Mouse (Mus musculus) spleen, adult 2 months (tissue): Measurements from ENCODE around the gene Cd79b. TPM values are rescaled to one million over a fixed set of nuclear protein-coding genes. Genes with fewer than 3 reads are reported as not detected.

Experiments used
- DNase-seq, 2 experiments: peaks; one replicate each; pipeline versions ENCODE4 v3.0.0 to v3.0.0-alpha.2; 2012 to 2021; ENCODE audit warnings: low spot score in 2 of 2, low read depth in 1 of 2
- H3K27ac ChIP-seq: fragments of 200-500 bp; 2 replicates; pipeline ENCODE4 v1.5.1; 2012; ENCODE audit warnings: low read length, inconsistent platforms; ENCODE audit not compliant: insufficient read depth
- H3K27me3 ChIP-seq: fragments of 200-500 bp; 2 replicates; pipeline ENCODE4 v1.6.1; 2012; ENCODE audit warnings: mild to moderate bottlenecking, moderate library complexity, low read length, inconsistent platforms; ENCODE audit not compliant: control insufficient read depth, insufficient read depth
- H3K36me3 ChIP-seq: fragments of 200-500 bp; 2 replicates; pipeline ENCODE4 v1.6.1; 2012; ENCODE audit warnings: mild to moderate bottlenecking, low read length, inconsistent platforms; ENCODE audit not compliant: control insufficient read depth, insufficient read depth
- H3K4me1 ChIP-seq: fragments of 200-500 bp; 2 replicates; pipeline ENCODE4 v1.6.1; 2011; ENCODE audit warnings: inconsistent platforms; ENCODE audit not compliant: control insufficient read depth, insufficient read depth, insufficient read length
- H3K4me3 ChIP-seq: fragments of 200-500 bp; 2 replicates; pipeline ENCODE4 v1.5.1; 2011; ENCODE audit warnings: mild to moderate bottlenecking, inconsistent platforms; ENCODE audit not compliant: insufficient read depth, insufficient read length; ENCODE audit errors: extremely low read depth
- CTCF ChIP-seq: fragments of 200-500 bp; IDR thresholded peaks from 2 replicates; pipeline ENCODE4 v1.5.1; 2011; ENCODE audit warnings: mild to moderate bottlenecking, inconsistent platforms; ENCODE audit not compliant: insufficient read depth, insufficient read length, insufficient replicate concordance; ENCODE audit errors: extremely low read depth
- POLR2A ChIP-seq: fragments of 200-500 bp; IDR thresholded peaks from 2 replicates; pipeline ENCODE4 v1.6.1; 2011; ENCODE audit warnings: low read depth, low read length, inconsistent platforms
- WGBS: fragments of 180-500 bp; shearing (Covaris S2); methylation state at CpG from one replicate; pipeline ENCODE4 v1.1.7; 2018; 5-methylcytosine and 5-hydroxymethylcytosine counted together
- polyA plus RNA-seq: library from polyadenylated mRNA; depleted of rRNA; stranded (reverse); fragments of >200 nt; gene quantifications from 2 replicates; pipeline ENCODE4 v1.2.3, GENCODE M21; 2012

The Cd79b gene
- polyA plus RNA-seq, 1 experiment = 556 TPM

DNA sequence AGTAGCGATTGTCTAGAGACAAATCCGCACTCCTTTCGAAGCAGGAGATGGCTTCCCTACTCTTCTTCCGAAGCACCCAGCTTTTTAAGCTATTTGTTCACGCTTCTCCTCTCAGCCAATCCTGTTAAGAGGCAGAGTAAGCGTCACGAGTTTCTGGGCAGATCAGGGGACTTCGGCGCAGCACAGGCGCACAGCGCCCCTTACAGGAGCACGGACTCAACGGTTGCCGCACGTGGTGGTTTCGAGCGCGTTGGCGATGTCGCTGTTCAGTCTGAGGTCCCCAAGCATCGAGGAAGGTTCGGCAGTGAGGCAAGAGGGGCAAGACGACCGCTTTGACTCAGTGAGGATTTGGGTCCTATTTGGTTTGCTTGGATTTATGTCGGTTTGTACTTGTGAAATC is 38.1 kb downstream of the Cd79b start, which contains the start of gene Tcam1:
Gene Tcam1 (plus strand): TSS at position 219 of the 400 bp plus-strand sequence.
- TF ChIP-seq POLR2A = no peak
- peak; percentile 90 for TF ChIP-seq CTCF
- peak; percentile 91 to 95 for DNase-seq
- 3% methylated on average over 25 of the region's 25 CpGs for WGBS
- 0 out of 2 replicates have a peak within 1 kb of the TSS, but pooled peaks have one; percentile 1 for H3K4me3 ChIP-seq
- H3K27ac ChIP-seq = no peak within 1 kb of the TSS
- H3K4me1 ChIP-seq = peaks cover 9% of the 10 kb centered on the region; the same call in 1 of the 2 replicates
- H3K27me3 ChIP-seq = no peaks in the 10 kb centered on the region
- no peaks in the 10 kb centered on the region for H3K36me3 ChIP-seq

- Histone ChIP-seq H3K4me3 (no peak overlapping the region), H3K4me1 (peaks cover 18% of the 10 kb centered on the region; the same call in 1 of the 2 replicates), H3K36me3 (no peaks in the 10 kb centered on the region), H3K27me3 (no peaks in the 10 kb centered on the region), H3K27ac (no peak overlapping the region)
- DNase-seq = no peak
- no peak for TF ChIP-seq CTCF
- no peak for TF ChIP-seq POLR2A
- 81% methylated on average over 7 of the region's 7 CpGs for WGBS
Observed at GRCm38 (mm10) chr11:106274971-106275411, 39.6 kb downstream of the Cd79b start.

GRCm38 (mm10) chr11:106274374-106274773 is 40.2 kb downstream of the Cd79b start:
- WGBS = 88% methylated on average over 1 of the region's 1 CpGs
- TF ChIP-seq POLR2A = no peak
- peaks cover 18% of the 10 kb centered on the region; the same call in 1 of the 2 replicates for H3K4me1 ChIP-seq
- H3K4me3 ChIP-seq = no peak overlapping the region
- no peak overlapping the region for H3K27ac ChIP-seq
- no peaks in the 10 kb centered on the region for H3K36me3 ChIP-seq
- no peak for DNase-seq
- no peaks in the 10 kb centered on the region for H3K27me3 ChIP-seq

DNA sequence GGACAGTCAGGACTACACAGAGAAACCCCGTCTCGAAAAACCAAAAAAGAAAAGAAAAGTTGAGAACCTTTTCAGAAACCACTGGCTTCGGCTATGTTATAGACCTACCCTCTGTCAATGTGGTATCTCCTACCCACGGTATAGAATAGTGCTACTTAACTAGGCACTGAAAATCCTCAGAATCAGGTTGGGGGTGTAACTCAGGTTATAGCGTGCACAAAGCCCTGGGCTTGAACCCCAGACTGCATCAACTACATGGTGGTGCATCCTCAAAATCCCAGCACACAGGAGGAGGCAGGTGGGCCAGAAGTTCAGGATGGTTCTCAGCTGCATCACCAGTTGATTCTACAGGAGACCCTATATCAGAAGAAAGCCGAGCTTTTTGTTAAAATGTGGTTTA is 40.8 kb downstream of the Cd79b start:
- peaks cover 23% of the 10 kb centered on the region; the same call in 1 of the 2 replicates for H3K4me1 ChIP-seq
- no peak overlapping the region for H3K27ac ChIP-seq
- H3K27me3 ChIP-seq = no peaks in the 10 kb centered on the region
- WGBS = 93% methylated on average over 6 of the region's 6 CpGs
- no peaks in the 10 kb centered on the region for H3K36me3 ChIP-seq
- TF ChIP-seq POLR2A (no peak), CTCF (no peak)
- no peak for DNase-seq
- H3K4me3 ChIP-seq = no peak overlapping the region

- peak overlapping the region; percentile 68 for H3K27ac ChIP-seq
- H3K27me3 ChIP-seq = no peaks in the 10 kb centered on the region
- 18% methylated on average over 16 of the region's 16 CpGs for WGBS
- DNase-seq = no peak
- TF ChIP-seq CTCF (no peak), POLR2A (no peak)
- no peaks in the 10 kb centered on the region for H3K36me3 ChIP-seq
- peak overlapping the region; percentile 60 for H3K4me3 ChIP-seq
- H3K4me1 ChIP-seq = peaks cover 24% of the 10 kb centered on the region; the same call in 1 of the 2 replicates
Observed at GRCm38 (mm10) chr11:106273311-106273684, 41.3 kb downstream of the Cd79b start.

DNA sequence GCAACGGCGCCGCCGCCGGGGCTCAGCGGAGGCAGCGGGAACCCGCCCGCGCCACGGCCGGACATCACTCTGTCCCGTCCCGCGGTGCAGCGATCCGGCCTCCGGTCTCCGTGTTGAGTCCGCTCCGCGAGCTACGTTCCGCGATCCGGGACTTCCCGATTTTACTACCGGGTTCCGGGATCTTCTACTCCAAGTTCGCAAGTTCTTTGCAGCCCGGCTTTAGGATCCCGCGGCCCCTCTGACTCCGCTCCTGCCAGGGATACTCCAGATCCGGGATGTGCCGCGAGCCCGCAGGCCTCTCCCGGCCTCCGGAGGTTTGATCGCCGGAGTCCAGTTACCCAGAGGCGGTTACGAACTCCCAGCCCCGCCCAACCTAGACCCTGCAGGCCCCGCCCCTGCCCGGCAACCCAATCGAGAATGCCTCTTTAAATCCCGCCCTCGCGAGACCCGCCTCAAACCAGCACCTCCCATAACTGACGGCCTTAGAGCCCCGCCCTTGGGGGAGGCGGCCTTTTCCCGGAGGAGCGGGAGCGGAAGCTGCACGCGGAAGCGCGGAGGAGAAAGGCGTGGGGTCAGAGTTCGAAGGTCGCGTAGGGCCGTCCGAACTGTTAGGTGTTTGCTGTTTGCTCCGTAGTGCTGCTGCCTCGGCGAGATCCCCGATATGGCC is 41.8 kb downstream of the Cd79b start, which contains the start of gene Smarcd2:
Gene Smarcd2 (minus strand): TSS at position 329 of the 667 bp plus-strand sequence.
- Histone ChIP-seq H3K4me3 (peak within 1 kb of the TSS; percentile 66), H3K27ac (peak within 1 kb of the TSS; percentile 80), H3K4me1 (peaks cover 24% of the 10 kb centered on the region; the same call in 1 of the 2 replicates), H3K36me3 (peaks cover under 1% of the 10 kb centered on the region; the same call in 1 of the 2 replicates), H3K27me3 (no peaks in the 10 kb centered on the region)
- TF ChIP-seq CTCF (no peak), POLR2A (peak; percentile 88)
- WGBS = under 1% methylated on average over 72 of the region's 72 CpGs
- DNase-seq = peak; percentile 91 to 100
